Comparison of ENCODE assay signal across 13 mouse cellular contexts in genomic region chr14:123065566-123065965, GRCm38 (mm10).
A peak's percentile ranks its signal among the peaks of the same experiment; 100 is the strongest.
DNase-seq lines count a peak whose midpoint lies in the region; ATAC-seq and TF ChIP-seq lines count a peak whose summit lies in the region.
"Had no signal": no experiment of that assay in that cellular context is flagged by ENCODE, and none has a peak within 500 bp of the region (broad histone marks: within the 10 kb centered on the region; RNA-seq: fewer than 3 reads in every experiment).

No protein-coding gene starts in this region.

- H3K4me3 ChIP-seq in embryonic facial prominence, embryonic 10.5 days, result no peak overlapping the region
- no peak overlapping the region for H3K4me3 ChIP-seq in forebrain, postnatal 0 days (ENCODE audit: low read depth, low read length)
- H3K4me3 ChIP-seq in midbrain, embryonic 16.5 days (ENCODE audit: low read depth, low read length), result no peak overlapping the region
- no peak overlapping the region for H3K4me3 ChIP-seq in intestine, embryonic 16.5 days (ENCODE audit: low read length)
- H3K4me3 ChIP-seq: liver, embryonic 12.5 days had no signal

- no peaks in the 10 kb centered on the region for H3K27me3 ChIP-seq in embryonic facial prominence, embryonic 10.5 days (replicated peaks; ENCODE audit: low read depth, poor library complexity, severe bottlenecking)
- no peaks in the 10 kb centered on the region for H3K27me3 ChIP-seq in forebrain, postnatal 0 days (ENCODE audit: insufficient read depth, low read length)
- no peaks in the 10 kb centered on the region for H3K27me3 ChIP-seq in midbrain, embryonic 16.5 days (ENCODE audit: control insufficient read depth, insufficient read depth, low read depth, low read length)
- no peaks in the 10 kb centered on the region for H3K27me3 ChIP-seq in intestine, embryonic 16.5 days (replicated peaks; ENCODE audit: control insufficient read depth, insufficient read depth, low read length)
- H3K27me3 ChIP-seq: liver, embryonic 12.5 days had no signal

- ATAC-seq in forebrain, postnatal 0 days, result peak; percentile 90
- ATAC-seq in midbrain, embryonic 16.5 days, result peak; percentile 77
- no peak for ATAC-seq in intestine, embryonic 16.5 days
- no peak for ATAC-seq in activated CD4-positive, CD25-positive, alpha-beta regulatory T cell, adult 4 months
- ATAC-seq: liver, embryonic 12.5 days; lung, postnatal 0 days had no signal

- no peak for TF ChIP-seq CTCF in forebrain, postnatal 0 days (IDR thresholded peaks at IDR 0.05; ENCODE audit: low read depth)

- no peaks in the 10 kb centered on the region for H3K9me3 ChIP-seq in embryonic facial prominence, embryonic 10.5 days
- H3K9me3 ChIP-seq in forebrain, postnatal 0 days (ENCODE audit: low read length), result no peaks in the 10 kb centered on the region
- H3K9me3 ChIP-seq in midbrain, embryonic 16.5 days (replicated peaks; ENCODE audit: control insufficient read depth, low read length, poor library complexity, severe bottlenecking), result no peaks in the 10 kb centered on the region
- H3K9me3 ChIP-seq in intestine, embryonic 16.5 days (ENCODE audit: control insufficient read depth, low read length), result no peaks in the 10 kb centered on the region
- H3K9me3 ChIP-seq: liver, embryonic 12.5 days had no signal

- DNase-seq in embryo, embryonic 10 days (ENCODE audit: low spot score), result peak; percentile 9
- no peak for DNase-seq in embryo, embryonic 9.5 days (ENCODE audit: extremely low spot score)
- peak; percentile 10 for DNase-seq in embryonic facial prominence, embryonic 10.5 days (ENCODE audit: low spot score)
- DNase-seq in forebrain, postnatal 0 days, result peak; percentile 58
- DNase-seq in liver, result no peak
- DNase-seq: adrenal gland, adult 2 months; heart, postnatal 10 days; kidney, adult 11 months had no signal

- peaks cover 16% of the 10 kb centered on the region; the same call in 1 of the 2 replicates for H3K4me1 ChIP-seq in embryonic facial prominence, embryonic 10.5 days
- peaks cover 6% of the 10 kb centered on the region; the same call in 1 of the 2 replicates for H3K4me1 ChIP-seq in forebrain, postnatal 0 days (ENCODE audit: insufficient read depth)
- H3K4me1 ChIP-seq in midbrain, embryonic 16.5 days (ENCODE audit: control insufficient read depth, insufficient read depth, low read length), result no peaks in the 10 kb centered on the region; the same call in 1 of the 2 replicates
- no peaks in the 10 kb centered on the region for H3K4me1 ChIP-seq in intestine, embryonic 16.5 days (ENCODE audit: control insufficient read depth, insufficient read depth, low read length)
- H3K4me1 ChIP-seq: liver, embryonic 12.5 days had no signal

- no peak overlapping the region for H3K27ac ChIP-seq in embryonic facial prominence, embryonic 10.5 days (replicated peaks)
- no peak overlapping the region for H3K27ac ChIP-seq in forebrain, postnatal 0 days (ENCODE audit: low read depth, low read length)
- no peak overlapping the region for H3K27ac ChIP-seq in midbrain, embryonic 16.5 days (ENCODE audit: low read length)
- H3K27ac ChIP-seq in intestine, embryonic 16.5 days (ENCODE audit: low read length), result no peak overlapping the region
- H3K27ac ChIP-seq: liver, embryonic 12.5 days had no signal

- no peak overlapping the region for H3K9ac ChIP-seq in forebrain, postnatal 0 days
- no peak overlapping the region for H3K9ac ChIP-seq in midbrain, embryonic 16.5 days (ENCODE audit: low read depth, low read length)
- H3K9ac ChIP-seq in intestine, embryonic 16.5 days (ENCODE audit: low read depth, low read length), result no peak overlapping the region
- H3K9ac ChIP-seq: liver, embryonic 12.5 days had no signal

- H3K4me2 ChIP-seq in forebrain, postnatal 0 days (ENCODE audit: low read depth), result peak overlapping the region; percentile 21; the same call in 1 of the 2 replicates
- peak overlapping the region; percentile 27 for H3K4me2 ChIP-seq in midbrain, embryonic 16.5 days (ENCODE audit: low read length)
- no peak overlapping the region for H3K4me2 ChIP-seq in intestine, embryonic 16.5 days (ENCODE audit: low read depth, low read length)
- H3K4me2 ChIP-seq: liver, embryonic 12.5 days had no signal

- no peaks in the 10 kb centered on the region for H3K36me3 ChIP-seq in embryonic facial prominence, embryonic 10.5 days (replicated peaks)
- H3K36me3 ChIP-seq in forebrain, postnatal 0 days (ENCODE audit: insufficient read depth), result no peaks in the 10 kb centered on the region
- H3K36me3 ChIP-seq in midbrain, embryonic 16.5 days (ENCODE audit: control insufficient read depth, insufficient read depth, low read length), result no peaks in the 10 kb centered on the region
- no peaks in the 10 kb centered on the region for H3K36me3 ChIP-seq in intestine, embryonic 16.5 days (ENCODE audit: control insufficient read depth, insufficient read depth, low read length)
- H3K36me3 ChIP-seq: liver, embryonic 12.5 days had no signal

- 60% methylated on average over 8 of the region's 8 CpGs for WGBS in embryonic facial prominence, embryonic 10.5 days
- 9% methylated on average over 8 of the region's 8 CpGs for WGBS in forebrain, postnatal 0 days
- WGBS in midbrain, embryonic 16.5 days, result 23% methylated on average over 8 of the region's 8 CpGs
- 69% methylated on average over 8 of the region's 8 CpGs for WGBS in intestine, embryonic 16.5 days

Comparison
In these comparisons a context has a peak if more than half of its experiments do, and no peak if none do; other contexts are left out.
1. DNase-seq: peak in embryo, embryonic 10 days (single experiment), embryonic facial prominence, embryonic 10.5 days (single experiment) and forebrain, postnatal 0 days (single experiment); none in embryo, embryonic 9.5 days (single experiment) and liver (single experiment).
2. ATAC-seq: peak in forebrain, postnatal 0 days (single experiment) and midbrain, embryonic 16.5 days (single experiment); none in intestine, embryonic 16.5 days (single experiment) and activated CD4-positive, CD25-positive, alpha-beta regulatory T cell, adult 4 months (single experiment).